Mouse (Mus musculus): ENCODE measurements around the gene Nfe2l3. TPM values are rescaled to one million over a fixed set of nuclear protein-coding genes. Genes with fewer than 3 reads are reported as not detected.
"Not testable (repeated sequence)": the region's sequence is repeated elsewhere in the genome, so short reads cannot be mapped to it uniquely, and the experiment has no call there.

Gene Nfe2l3
- total RNA-seq, 2 experiments from 2014 or later, result 0.75 to 1.1 TPM

DNA sequence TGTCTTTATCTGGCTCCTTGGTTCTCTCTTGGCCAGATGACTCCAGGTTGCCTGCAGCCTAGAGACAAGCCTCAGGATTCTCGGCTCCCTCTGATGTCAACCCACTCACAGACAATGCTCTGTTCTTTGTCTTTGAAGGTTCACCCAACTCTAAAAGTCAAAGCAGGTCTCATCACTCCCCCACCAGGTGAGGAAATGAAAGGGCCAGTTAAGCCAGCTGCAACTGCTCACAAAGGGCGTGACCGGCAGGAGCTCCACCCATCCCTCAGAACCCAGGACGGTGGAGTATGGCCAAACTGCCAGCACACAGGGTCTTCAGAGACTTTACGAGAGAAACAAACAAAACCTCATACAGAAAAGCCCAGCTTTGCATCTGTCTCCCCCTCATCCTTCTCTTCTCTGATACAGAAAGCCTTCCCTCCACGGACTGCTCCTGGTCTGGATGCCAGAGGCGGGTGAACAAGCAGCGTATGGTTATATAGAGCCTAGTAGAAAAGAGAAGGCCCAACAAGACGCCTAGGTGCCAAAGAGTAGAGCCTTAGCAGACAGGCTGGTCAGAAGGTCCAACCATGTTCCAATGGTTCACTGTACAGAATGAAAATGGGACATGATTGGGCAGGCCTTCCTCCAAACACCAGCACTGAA is 9.8 kb downstream of the Nfe2l3 start:
- no peak for DNase-seq

DNA sequence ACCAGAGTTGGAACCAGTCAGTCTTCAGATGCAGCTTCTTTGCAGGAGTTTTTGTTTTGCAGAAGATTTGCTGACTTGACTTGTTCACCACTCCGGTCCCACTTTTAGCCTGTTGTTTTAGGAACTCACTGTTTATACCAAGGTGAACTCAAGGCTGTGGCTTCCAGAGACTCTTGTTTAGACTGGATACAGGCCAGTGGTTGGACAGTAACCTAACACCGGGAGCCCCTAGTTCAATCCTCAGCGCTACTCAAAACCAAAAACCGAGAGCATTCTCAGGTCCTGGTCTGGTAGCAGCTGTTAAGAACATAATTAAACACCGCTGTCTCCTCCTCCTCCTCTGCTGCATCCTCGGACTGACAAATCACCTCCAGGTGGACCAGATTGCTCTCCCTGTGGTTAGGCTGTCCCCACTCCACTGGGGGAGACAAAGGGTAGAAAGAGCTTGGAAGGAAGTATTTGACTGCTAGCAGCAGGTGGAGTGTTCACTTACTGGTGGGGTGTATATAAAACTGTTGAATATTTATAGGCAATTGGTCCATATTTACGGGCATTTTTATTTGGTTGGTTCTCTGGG is 20.5 kb downstream of the Nfe2l3 start:
- no peak for DNase-seq

DNA sequence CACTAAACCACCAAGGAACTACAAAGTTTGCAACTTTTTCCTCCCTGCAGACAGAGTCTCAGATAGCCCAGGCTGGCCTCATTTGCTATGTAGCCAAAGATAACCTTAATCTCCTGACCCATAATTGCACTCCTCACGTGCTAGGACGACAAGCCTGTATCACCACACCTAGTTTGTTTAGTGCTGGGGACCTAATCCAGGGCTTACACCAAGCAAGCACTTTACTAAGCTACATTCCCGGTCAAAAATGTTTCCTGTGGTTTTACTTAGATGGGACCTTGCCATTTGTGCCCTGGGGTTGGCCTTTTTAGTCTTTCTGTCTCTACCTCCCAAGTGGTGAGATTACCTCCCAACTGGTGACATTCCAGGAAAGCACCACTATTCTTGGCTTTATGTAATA is 22.5 kb downstream of the Nfe2l3 start:
- no peak for DNase-seq

DNA sequence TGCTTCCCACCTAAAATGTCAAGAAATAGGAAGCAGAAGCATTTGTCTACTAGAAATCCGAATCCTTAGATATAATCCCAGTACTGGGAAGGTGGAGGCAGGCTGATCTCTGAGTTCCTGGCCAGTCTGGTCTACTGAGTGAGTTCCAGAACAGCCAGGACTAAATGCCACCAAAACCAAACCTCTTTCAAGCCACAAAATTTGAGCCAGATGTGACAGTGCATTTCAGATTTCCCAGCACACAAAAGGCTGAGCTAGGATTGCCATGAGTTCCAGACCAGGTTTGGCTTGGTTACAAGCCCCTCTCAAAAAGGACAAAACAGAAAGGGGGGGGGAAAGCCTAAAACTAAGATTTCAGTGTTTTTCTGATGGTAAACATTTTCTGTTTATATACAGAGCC is 23.7 kb downstream of the Nfe2l3 start:
- DNase-seq, result no peak

DNA sequence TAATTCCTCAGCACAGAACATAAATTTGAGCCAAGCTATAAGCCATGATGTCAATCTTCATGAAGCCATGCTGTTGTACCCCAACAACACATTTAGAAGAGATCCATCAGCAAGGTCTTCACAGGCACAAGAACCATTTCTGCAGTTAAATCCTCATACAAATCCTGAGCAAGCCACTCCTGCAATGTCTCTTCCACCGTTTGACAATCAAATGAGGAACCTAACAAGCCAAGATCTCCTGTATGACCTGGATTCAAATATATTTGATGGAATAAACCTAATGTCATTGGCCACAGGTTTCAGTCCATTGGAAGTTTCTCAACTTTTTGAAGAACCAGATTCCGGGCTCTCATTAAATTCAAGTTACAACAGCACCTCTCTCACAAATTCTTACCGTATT is 24.8 kb downstream of the Nfe2l3 start:
- DNase-seq, result no peak

DNA sequence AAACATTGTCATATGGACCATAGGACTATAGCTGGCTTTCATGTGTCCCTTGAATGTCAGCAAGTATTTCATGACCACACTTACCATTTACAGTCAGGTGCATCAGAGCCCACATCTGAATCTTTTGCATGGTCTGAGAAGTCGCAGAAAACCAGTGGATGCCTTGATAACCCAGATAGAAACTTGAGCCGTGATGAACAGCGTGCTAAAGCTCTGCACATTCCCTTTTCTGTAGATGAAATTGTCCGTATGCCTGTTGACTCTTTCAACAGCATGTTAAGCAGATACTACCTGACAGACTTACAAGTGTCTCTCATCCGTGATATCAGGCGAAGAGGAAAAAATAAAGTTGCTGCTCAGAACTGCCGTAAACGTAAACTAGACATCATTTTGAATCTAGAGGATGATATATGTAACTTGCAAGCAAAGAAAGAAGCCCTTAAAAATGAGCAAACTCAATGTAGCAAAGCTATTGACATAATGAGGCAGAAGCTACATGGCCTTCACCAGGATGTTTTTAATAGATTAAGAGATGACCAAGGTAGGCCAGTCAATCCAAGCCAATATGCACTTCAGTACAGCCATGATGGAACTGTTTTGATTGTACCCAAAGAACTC is 25.4 kb downstream of the Nfe2l3 start:
- no peak for DNase-seq

DNA sequence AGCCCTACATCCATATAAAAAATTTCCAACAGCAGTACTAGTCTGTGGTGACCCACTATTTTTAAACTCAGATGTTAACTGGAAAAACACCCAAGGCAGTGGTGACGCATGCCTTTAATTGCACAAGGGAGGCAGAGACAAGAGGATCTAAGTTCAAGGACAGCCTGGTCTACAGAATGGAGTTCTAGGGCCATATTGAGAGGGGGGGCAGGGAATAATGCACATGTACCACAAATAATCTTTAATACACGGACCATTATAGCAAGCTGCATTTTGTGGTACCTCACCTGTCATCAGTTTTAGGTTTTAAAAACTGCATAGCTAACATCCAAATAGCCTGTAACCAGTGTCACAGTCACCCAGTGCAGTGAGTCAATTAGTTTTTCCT is 26.4 kb downstream of the Nfe2l3 start:
- DNase-seq, result peak; percentile 62

DNA sequence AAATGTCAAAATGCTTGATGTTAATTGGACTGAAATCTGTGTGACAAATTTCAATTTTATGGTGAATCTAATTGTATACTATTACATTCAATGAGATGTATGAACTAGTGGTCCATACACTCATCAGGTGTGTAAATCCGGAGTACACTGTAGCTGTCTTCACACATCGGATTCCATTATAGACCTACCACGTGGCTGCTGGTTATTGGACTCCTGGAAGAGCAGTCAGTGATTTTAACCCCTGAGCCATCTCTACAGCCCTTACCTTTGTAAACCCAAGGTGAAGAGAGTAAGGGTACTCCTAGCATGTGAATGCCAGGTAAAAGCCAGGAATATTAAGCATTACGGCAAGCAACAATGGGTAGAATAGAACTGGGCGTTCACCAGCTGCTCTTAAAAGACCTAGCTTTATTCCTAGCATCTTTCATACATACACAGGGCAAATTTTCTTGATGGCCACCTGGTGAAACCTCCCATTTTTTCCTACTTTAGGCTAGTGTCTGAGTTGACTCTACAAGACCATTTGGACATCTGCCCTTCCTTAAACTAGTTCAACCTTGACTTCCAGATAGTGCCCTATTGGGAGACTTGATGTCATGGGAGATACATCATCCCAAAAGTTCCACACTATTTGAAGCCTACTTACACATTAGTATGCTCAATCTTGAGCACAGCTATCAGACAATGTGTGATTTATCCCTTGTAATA is 27.0 kb downstream of the Nfe2l3 start:
- DNase-seq, result no peak

DNA sequence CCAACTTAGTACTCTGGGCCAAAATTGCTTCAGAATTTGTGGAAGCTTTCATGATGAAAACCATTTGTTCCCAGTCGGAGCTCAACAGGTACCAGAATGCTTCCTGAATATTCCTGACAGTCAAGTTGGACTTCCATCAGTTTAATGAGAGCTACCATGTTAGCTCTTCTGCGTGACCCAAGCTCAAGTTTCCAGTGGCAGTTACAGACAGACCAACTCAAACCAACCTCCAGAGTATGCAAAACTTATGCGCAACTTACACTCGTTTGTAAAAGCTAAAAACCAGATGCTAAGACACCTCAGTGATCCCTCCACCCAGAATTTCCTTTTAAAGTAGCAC is 27.5 kb downstream of the Nfe2l3 start:
- DNase-seq, result no peak

DNA sequence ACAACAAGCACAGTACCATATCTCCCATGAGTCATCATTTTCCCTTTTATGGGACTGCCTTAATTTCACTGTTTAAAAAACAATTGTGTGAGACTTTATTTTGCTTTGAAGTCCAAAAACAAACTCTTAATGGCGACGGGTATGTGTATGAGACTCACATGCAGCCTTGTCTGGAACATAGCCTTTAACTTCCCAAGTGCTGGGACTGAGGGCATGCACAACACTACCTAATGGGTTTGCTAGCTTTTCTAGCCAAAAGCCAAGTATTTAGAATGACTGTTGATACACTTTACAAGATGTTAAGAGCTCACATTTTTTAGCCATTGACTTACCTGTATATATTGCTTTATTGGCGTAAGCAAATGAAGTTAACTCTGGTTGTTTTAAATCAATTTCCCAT is 27.9 kb downstream of the Nfe2l3 start:
- no peak for DNase-seq

DNA sequence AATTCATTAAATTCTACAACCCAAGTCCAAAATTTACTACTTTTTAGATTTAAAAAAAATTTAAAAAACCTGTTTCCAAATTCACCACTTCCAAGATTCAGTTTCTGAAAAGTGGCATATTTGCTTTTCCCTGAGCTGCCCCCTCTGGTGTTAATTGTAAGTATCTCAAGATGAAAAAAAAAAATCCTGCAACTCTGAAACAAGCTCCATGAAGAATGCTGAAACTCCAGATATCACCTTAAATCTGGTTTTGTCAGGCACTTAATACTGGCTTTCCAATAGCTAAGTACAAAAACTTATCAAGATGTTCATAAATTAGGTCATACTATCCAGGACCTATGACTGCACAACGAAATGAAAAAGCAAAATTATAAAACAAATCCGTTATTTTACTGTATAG is 35.2 kb downstream of the Nfe2l3 start:
- DNase-seq, result no peak

DNA sequence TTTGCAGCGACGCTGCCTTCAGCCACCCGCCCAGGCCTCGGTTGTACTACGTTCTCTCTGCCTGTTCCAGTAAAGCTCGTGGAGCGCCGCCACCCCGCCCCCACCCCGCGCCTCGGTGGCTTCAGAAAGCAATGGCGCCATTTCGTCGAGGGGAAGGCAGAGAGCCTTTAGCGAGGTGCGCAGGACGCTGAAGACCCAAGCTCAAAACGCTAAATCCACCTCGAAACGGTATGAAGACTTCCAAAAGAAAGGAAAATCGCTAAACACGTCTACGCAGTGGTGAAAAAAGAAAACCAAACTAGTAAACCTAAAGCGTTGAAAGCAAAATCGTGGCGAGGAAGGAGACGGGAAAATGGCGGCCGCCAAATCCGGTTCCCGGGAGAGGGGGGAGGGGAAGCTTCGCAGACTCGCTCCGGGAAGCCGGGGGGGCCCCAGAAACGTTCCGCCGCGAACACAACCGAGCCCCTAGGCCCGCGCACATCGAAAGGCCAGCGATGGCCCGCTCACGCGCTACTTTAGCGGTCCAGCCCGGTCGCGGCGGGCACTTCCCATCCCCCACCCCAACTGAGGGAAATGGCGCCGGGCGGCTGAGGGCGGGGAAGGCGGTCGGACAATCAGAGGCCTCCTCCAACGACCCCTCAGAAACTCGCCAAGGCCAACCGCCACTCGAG is 36.6 kb downstream of the Nfe2l3 start:
- peak; percentile 85 for DNase-seq

DNA sequence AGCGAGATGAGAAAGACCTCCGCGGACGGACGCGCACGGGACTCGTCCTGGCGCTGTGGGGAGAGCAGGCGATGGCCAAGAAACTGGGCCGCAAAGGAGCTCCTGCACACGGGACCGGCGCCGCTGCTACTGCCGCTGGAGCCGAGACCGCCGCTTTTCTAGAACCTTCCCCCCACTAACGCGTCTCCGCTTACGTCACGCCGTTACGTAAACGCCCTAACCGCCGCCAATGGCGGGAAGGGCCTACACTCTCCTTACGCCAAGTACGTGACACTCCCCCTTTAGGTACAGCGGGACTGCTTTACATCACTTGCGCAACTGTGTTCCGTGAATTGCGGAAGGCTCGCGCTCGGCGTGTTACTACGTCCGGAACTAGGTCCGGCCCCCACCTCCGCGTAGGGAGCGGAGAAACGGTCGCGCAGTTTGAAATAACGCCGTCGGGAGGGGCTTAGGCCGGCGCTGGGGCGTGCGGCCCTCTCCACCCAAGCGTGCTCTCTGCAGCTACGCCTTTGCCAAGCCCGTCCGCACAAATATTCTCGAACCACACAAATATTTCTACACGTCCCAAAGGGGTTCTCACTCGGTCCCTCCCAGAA is 37.3 kb downstream of the Nfe2l3 start, which contains the start of gene Hnrnpa2b1:
TSS of gene Hnrnpa2b1 (minus strand) at position 180 of the 596 bp plus-strand sequence.
- DNase-seq, result peak; percentile 99

DNA sequence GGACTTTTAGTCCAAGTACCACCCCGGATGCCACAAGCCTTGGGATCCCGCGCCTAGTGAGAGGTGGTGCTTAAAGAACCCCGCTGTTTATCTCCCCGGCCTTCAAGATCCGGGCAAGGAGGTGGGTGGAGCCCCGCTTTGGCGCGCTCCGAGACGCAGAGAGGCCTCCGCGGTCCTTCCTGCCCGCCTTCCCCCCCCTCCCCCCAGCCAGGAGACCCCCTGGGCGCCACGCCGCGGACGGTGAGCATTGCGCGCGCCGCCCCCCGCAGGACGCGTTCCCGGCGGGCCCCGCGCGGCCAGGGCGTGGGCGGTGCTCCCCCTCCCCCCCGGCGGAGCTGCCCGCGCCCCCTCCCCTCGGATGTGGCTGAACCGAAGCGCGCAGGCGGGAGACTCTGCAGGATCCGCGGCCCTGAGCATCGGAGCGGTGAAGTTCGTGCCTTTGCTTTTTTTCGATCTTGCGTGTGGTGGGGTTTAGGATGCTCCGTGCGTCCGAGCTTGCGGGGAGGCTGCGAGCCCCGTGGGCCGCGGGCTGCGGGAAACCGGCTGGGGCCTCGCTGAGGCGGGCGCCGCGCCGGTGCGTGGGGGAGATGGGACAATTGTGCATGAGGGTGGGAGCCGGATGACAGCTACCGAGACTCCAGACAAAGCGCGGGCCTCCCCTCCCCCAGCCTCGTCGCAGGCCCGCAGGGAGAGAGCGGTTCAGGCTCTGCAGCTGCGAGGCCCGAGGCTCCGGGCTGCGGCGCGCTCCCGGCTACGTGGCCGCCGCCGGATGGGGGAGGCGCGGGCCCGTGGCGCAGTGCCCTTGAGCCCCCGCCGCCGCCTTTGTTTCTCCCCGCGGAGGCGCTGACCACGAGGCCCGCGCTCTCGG is 38.1 kb downstream of the Nfe2l3 start, which contains the start of gene Cbx3:
TSS of gene Cbx3 (plus strand) at position 50 of the 868 bp plus-strand sequence.
- peak; percentile 90 for DNase-seq

DNA sequence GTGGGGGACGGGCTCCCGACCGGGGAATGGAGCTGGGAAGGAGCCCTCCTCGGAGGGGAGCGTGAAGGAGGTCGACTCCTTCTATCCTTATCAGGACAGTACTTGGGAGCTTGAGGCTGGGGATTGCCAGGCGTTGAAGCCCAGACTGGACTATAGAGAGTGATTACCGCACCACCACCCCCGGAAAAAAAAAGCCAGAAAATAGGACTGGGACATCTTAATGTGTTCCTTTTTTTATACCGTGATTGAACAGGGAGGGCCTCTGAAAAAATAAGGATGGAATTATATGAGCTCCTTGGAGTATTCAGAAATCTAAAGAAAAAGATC is 38.7 kb downstream of the Nfe2l3 start:
- DNase-seq, result no peak

DNA sequence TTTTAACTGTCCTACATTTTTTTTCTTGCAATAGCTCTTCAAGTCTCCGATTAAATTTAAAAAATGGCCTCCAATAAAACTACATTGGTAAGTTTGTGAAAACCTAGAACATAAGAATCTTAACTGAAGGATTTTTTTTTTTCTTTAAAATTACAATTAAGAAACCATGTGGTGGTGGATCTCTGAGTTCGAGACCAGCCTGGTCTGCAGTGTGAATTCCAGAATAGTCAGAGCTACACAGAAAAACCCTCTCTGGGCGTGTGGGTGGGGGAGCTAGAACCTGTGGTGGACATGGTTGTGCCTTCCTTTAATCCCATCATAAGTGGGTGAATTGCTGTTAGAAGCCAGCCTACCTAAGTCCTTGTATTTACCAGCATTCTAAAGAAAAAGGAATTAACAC is 39.3 kb downstream of the Nfe2l3 start:
- no peak for DNase-seq

DNA sequence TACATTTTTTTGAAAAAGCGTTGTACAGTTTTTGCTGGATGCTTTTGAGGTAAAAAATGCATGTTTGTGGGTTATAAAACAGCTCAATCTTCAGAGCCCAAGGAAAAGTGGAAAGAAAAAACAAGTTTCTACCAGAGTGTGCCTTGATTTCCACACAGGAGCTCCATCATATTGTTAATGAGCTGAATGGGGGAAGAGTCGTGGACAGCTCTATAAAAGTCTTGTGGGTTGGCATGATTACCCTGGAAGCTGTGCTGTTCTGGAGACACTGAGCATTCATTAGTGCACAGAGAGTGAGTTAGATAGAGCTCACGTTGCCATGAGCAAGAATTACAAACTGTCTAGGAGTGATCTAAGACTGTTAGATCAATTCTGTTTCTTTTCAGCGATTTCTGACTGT is 39.7 kb downstream of the Nfe2l3 start:
- no peak for DNase-seq

DNA sequence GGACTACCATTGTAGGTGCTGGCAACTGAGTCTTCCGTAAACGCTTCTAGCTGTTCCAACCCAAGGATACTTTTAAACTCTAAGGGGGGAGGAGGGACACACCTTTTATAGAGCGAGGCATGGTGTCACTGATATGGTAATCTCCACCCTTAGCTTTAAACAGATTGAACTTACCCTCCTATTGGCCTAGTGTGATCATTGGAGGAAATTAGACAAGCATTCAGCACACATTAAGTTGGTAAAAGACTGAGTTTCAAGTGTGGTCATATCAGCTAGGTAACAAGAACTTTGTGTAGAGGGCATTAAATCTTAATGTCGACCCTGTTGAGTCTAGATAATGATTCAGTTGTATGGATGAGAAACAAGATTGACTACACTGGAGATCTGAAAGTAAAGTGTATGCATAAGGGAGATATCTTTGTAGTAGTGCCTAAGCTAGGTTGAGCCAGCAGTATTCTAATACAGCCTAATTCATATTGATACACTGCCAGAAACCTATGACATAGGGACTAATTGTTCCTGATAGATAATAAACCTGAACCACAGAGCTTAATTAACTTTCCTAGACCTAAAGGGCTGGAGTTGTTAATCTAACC is 46.8 kb downstream of the Nfe2l3 start:
- no peak for DNase-seq

DNA sequence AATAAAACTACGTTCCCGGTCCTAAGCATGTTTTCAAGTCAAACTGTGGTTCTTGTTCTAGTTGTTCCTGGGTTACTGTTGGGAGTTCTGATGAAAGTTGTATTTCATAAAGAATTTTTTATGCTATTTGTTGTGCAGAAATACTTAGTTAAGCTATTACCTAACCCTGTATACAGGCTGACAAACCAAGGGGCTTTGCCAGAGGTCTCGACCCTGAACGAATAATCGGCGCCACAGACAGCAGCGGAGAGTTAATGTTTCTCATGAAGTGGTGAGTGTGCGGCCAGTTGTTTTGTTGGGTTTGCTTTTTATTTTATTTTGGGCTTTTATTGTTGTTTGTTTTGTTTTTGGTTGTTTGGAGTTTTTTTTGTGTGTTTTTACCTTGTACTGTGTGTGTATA is 49.1 kb downstream of the Nfe2l3 start:
- no peak for DNase-seq

DNA sequence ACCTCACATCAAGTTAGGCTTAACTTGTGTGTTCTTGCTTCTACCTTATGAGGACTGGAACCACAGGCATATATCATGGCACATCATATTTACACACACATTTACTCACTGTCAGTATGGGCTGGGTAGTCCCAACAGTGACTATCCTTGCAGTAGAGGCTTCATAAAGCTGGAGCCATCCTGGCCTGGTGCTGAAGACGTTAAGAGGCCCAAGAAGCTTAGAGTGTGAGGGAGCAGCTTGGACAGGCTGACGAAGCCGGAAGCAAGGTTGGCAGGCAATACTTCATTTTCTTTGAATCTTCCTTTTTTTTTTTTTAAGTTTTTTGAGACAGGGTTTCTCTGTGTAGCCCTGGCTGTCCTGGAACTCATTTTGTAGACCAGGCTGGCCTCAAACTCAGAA is 51.4 kb downstream of the Nfe2l3 start:
- no peak for DNase-seq

DNA sequence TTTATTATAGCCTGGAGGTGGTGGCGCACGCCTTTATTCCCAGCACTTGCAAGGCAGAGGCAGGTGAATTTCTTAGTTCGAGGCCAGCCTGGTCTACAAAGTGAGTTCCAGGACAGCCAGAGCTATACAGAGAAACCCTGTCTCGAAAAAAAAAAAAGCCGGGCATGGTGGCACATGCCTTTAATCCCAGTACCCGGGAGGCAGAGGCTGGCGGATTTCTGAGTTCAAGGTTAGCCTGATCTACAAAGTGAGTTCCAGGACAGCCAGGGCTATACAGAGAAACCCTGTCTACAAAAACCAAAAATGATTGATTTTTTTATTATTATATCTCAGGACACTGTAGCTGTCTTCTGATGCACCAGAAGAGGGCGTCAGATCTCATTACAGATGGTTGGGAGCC is 52.1 kb downstream of the Nfe2l3 start:
- DNase-seq, result not testable (repeated sequence)
